Mouse (Mus musculus) hindbrain, embryonic 12.5 days (tissue): ENCODE measurements around the gene Cmip. TPM values are rescaled to one million over a fixed set of nuclear protein-coding genes. Genes with fewer than 3 reads are reported as not detected.
A peak's percentile ranks its signal among the peaks of the same experiment; 100 is the strongest.

Source experiments
- ATAC-seq: fragments of 200-750 bp; cut with Nextera tagmentation; 2 replicates; pipeline ENCODE4 v1.8.0; 2017; ENCODE audit warnings: moderate TSS enrichment; ENCODE audit not compliant: low FRiP score
- H3K27ac ChIP-seq: fragments of 300-500 bp; sonication (generic); 2 replicates; pipeline ENCODE4 v1.5.1; 2016; ENCODE audit warnings: mild to moderate bottlenecking
- H3K27me3 ChIP-seq: fragments of 300-500 bp; sonication (generic); 2 replicates; pipeline ENCODE4 v1.6.1; 2016; ENCODE audit warnings: mild to moderate bottlenecking
- H3K36me3 ChIP-seq: fragments of 300-500 bp; sonication (generic); 2 replicates; pipeline ENCODE4 v1.6.1; 2016; ENCODE audit warnings: mild to moderate bottlenecking
- H3K4me1 ChIP-seq: fragments of 300-500 bp; sonication (generic); 2 replicates; pipeline ENCODE4 v1.6.1; 2016
- H3K4me2 ChIP-seq: fragments of 300-500 bp; sonication (generic); replicated peaks from 2 replicates; pipeline ENCODE4 v1.6.1; 2016; ENCODE audit warnings: mild to moderate bottlenecking
- H3K4me3 ChIP-seq: fragments of 300-500 bp; sonication (generic); 2 replicates; pipeline ENCODE4 v1.5.1; 2016; ENCODE audit warnings: mild to moderate bottlenecking
- H3K9ac ChIP-seq: fragments of 300-500 bp; sonication (generic); 2 replicates; pipeline ENCODE4 v1.6.1; 2016; ENCODE audit warnings: mild to moderate bottlenecking, moderate library complexity
- H3K9me3 ChIP-seq: fragments of 300-500 bp; sonication (generic); replicated peaks from 2 replicates; pipeline ENCODE4 v1.6.1; 2016; ENCODE audit warnings: mild to moderate bottlenecking
- whole genome bisulfite sequencing: fragments of 180-500 bp; shearing (Covaris S2); methylation state at CpG from one replicate; pipeline ENCODE4 v1.1.7; 2016; 5-methylcytosine and 5-hydroxymethylcytosine counted together
- polyA plus RNA-seq: library from polyadenylated mRNA; unstranded; fragments of >200 nt; fragmentation: Nextera tagmentation; extraction: Ambion mirVana; gene quantifications from 2 replicates; pipeline ENCODE4 v1.2.1, GENCODE M21; 2016

Gene Cmip
- polyA plus RNA-seq, 1 experiment from 2014 or later, result 64.6 TPM

- H3K9ac ChIP-seq, result no peak overlapping the region
- peaks cover 33% of the 10 kb centered on the region for H3K4me1 ChIP-seq
- no peak overlapping the region for H3K4me2 ChIP-seq
- no peaks in the 10 kb centered on the region for H3K36me3 ChIP-seq
- WGBS, result 89% methylated on average over 10 of the region's 10 CpGs
- no peak overlapping the region for H3K27ac ChIP-seq
- ATAC-seq, result no peak
- H3K4me3 ChIP-seq, result no peak overlapping the region
- no peaks in the 10 kb centered on the region for H3K27me3 ChIP-seq
- H3K9me3 ChIP-seq, result no peaks in the 10 kb centered on the region
These were observed 106.4 kb downstream of the Cmip start for GRCm38 (mm10) chr8:117363291-117363690.

DNA sequence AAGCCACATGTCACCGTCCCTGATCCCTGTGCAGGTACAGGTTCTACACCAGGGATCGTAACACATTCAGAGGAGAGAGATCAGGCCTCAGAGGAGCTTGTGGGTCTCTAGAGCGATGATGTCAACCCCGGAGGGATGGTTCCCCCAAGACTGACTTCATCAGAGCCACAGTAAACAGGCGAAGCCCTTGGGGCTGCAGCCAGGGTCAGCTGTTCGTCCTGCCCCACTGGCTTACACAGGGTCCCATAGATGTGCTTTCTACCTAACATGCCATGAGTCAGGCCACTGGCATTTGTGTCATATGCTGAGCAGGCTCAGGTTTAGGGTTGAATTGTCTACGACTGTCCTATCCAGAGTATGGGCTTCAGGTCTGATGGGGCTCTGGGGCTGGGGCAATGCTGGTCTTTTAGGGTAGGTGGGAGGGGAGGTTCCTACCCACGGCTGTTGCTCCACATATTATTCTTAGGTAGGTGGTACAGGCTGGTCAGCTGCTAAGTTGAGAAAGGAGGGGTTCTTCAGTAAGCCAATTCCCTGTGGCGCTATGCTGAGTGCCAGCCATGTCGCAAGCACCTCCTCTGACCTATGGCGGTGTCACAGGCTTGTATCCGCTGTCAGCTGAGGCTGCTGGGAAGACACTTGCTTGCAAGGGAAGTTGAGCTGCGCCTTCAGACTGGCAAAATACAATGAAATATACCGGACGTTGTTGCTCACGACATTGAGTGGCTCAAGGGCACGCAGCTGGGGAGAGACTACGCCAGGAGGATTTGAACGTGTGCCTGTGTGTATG, 107.7 kb downstream of the Cmip start:
- Histone ChIP-seq H3K4me1 (peaks cover 33% of the 10 kb centered on the region), H3K27ac (peak overlapping the region; percentile 23; the same call in 1 of the 2 replicates), H3K4me2 (no peak overlapping the region), H3K27me3 (no peaks in the 10 kb centered on the region), H3K36me3 (no peaks in the 10 kb centered on the region), H3K9ac (no peak overlapping the region), H3K9me3 (no peaks in the 10 kb centered on the region), H3K4me3 (no peak overlapping the region)
- ATAC-seq, result peak; percentile 6; the same call in 1 of the 2 replicates
- 90% methylated on average over 19 of the region's 19 CpGs for WGBS

- H3K27me3 ChIP-seq, result no peaks in the 10 kb centered on the region
- no peak overlapping the region for H3K4me3 ChIP-seq
- ATAC-seq, result no peak
- no peak overlapping the region for H3K9ac ChIP-seq
- H3K27ac ChIP-seq, result no peak overlapping the region
- peaks cover 47% of the 10 kb centered on the region for H3K4me1 ChIP-seq
- H3K4me2 ChIP-seq, result no peak overlapping the region
- WGBS, result 59% methylated on average over 7 of the region's 7 CpGs
- no peaks in the 10 kb centered on the region for H3K36me3 ChIP-seq
- H3K9me3 ChIP-seq, result no peaks in the 10 kb centered on the region
These were observed 109.6 kb downstream of the Cmip start for GRCm38 (mm10) chr8:117366475-117366874.

GRCm38 (mm10) chr8:117367441-117367840, 110.6 kb downstream of the Cmip start:
- WGBS, result 87% methylated on average over 8 of the region's 8 CpGs
- no peak for ATAC-seq

GRCm38 (mm10) chr8:117368781-117369180, 111.9 kb downstream of the Cmip start:
- H3K4me3 ChIP-seq, result no peak overlapping the region
- H3K27ac ChIP-seq, result no peak overlapping the region
- H3K36me3 ChIP-seq, result no peaks in the 10 kb centered on the region
- H3K9me3 ChIP-seq, result no peaks in the 10 kb centered on the region
- H3K4me1 ChIP-seq, result peaks cover 44% of the 10 kb centered on the region
- H3K9ac ChIP-seq, result no peak overlapping the region
- 78% methylated on average over 8 of the region's 8 CpGs for WGBS
- no peak for ATAC-seq
- H3K4me2 ChIP-seq, result no peak overlapping the region
- H3K27me3 ChIP-seq, result no peaks in the 10 kb centered on the region

More at GRCm38 (mm10) chr8:117367441-117367840, 110.6 kb downstream of the Cmip start:
- no peaks in the 10 kb centered on the region for H3K9me3 ChIP-seq
- peaks cover 48% of the 10 kb centered on the region for H3K4me1 ChIP-seq
- H3K27me3 ChIP-seq, result no peaks in the 10 kb centered on the region
- no peak overlapping the region for H3K9ac ChIP-seq
- no peak overlapping the region for H3K4me2 ChIP-seq
- H3K27ac ChIP-seq, result no peak overlapping the region
- H3K36me3 ChIP-seq, result no peaks in the 10 kb centered on the region
- H3K4me3 ChIP-seq, result no peak overlapping the region

DNA sequence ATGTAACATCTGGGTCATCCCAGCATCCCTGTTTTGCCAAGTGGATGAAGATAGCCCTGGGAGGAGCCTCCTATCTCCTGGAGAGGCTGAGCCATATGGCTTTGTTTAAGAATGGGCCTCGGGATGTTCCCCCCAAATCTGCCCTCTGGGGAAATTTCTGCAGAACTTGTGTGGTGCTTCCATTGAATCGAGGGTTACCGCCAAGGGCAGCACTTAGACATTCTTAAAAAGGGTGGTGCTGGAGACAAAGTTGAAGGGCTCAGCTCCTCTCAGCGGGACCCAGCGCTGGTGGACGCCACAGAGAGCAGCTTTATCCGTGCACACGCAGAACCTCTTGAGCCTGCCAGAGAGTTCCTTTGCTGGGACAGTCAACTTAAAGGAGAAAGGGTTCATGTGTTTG, 113.1 kb downstream of the Cmip start:
- Histone ChIP-seq H3K4me2 (no peak overlapping the region), H3K27ac (no peak overlapping the region), H3K4me3 (no peak overlapping the region), H3K4me1 (peaks cover 37% of the 10 kb centered on the region), H3K27me3 (no peaks in the 10 kb centered on the region), H3K36me3 (no peaks in the 10 kb centered on the region), H3K9me3 (no peaks in the 10 kb centered on the region), H3K9ac (no peak overlapping the region)
- no peak for ATAC-seq
- WGBS, result 71% methylated on average over 8 of the region's 8 CpGs

DNA sequence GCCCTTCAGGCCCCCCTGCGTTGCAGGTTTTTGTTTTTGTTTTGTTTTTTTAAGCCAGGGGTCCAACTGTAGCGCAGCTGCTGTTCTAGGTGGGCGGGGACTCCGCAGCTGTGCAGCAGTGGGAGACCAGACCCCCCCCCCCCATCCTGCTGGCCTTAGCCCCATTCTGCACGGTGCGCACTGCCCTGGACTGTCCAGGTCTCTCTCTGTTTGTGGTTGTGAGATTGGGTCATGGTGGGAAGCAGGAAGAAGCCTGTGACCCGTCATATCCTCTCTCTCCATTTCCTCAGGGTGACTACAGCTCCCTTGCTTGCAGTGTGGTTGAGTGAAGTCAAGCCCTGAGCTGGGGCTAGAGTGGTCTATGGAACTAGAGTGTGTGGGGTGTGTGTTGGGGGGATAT, 114.3 kb downstream of the Cmip start:
- 49% methylated on average over 7 of the region's 7 CpGs for WGBS
- Histone ChIP-seq H3K9me3 (no peaks in the 10 kb centered on the region), H3K4me1 (peaks cover 37% of the 10 kb centered on the region), H3K36me3 (no peaks in the 10 kb centered on the region), H3K27me3 (no peaks in the 10 kb centered on the region), H3K27ac (no peak overlapping the region), H3K9ac (no peak overlapping the region), H3K4me2 (no peak overlapping the region), H3K4me3 (no peak overlapping the region)
- peak; percentile 33; the same call in 1 of the 2 replicates for ATAC-seq

- peak; percentile 9; the same call in 1 of the 2 replicates for ATAC-seq
- no peaks in the 10 kb centered on the region for H3K27me3 ChIP-seq
- H3K9me3 ChIP-seq, result no peaks in the 10 kb centered on the region
- 68% methylated on average over 12 of the region's 12 CpGs for WGBS
- H3K4me2 ChIP-seq, result no peak overlapping the region
- H3K9ac ChIP-seq, result no peak overlapping the region
- H3K27ac ChIP-seq, result peak overlapping the region; percentile 19; the same call in 1 of the 2 replicates
- no peak overlapping the region for H3K4me3 ChIP-seq
- peaks cover 35% of the 10 kb centered on the region for H3K4me1 ChIP-seq
- no peaks in the 10 kb centered on the region for H3K36me3 ChIP-seq
These were observed 115.2 kb downstream of the Cmip start for GRCm38 (mm10) chr8:117372070-117372469.

DNA sequence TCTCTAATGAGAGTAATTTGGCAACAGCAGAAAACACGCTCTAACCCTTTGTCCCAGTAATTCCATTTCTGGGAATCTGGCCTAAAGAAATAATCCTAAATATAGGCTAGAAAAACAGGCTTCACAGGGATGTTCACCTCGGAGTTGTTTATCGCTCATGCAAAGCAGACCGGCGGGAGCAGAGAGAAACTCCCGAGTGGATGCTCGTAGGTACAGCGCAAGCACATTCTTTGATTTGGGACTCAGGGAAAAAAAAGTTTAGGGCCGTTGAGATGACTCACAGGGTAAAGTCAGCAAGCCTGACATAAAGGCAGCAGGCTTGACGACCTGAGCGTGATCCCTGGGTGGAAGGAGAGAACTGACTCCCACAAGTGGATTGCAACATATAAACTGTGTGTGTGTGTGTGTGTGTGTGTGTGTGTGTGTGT, 116.2 kb downstream of the Cmip start:
- Histone ChIP-seq H3K9ac (no peak overlapping the region), H3K4me2 (no peak overlapping the region), H3K4me3 (no peak overlapping the region), H3K4me1 (peaks cover 35% of the 10 kb centered on the region), H3K36me3 (no peaks in the 10 kb centered on the region), H3K9me3 (no peaks in the 10 kb centered on the region), H3K27ac (no peak overlapping the region), H3K27me3 (no peaks in the 10 kb centered on the region)
- 89% methylated on average over 11 of the region's 11 CpGs for WGBS
- ATAC-seq, result no peak

GRCm38 (mm10) chr8:117374087-117374486, 117.2 kb downstream of the Cmip start:
- no peak for ATAC-seq
- H3K4me1 ChIP-seq, result peaks cover 44% of the 10 kb centered on the region

GRCm38 (mm10) chr8:117376997-117377396, 120.1 kb downstream of the Cmip start:
- ATAC-seq, result no peak
- Histone ChIP-seq H3K9ac (no peak overlapping the region), H3K27me3 (no peaks in the 10 kb centered on the region), H3K4me1 (peaks cover 27% of the 10 kb centered on the region), H3K4me3 (no peak overlapping the region), H3K36me3 (no peaks in the 10 kb centered on the region; the same call in 1 of the 2 replicates), H3K9me3 (no peaks in the 10 kb centered on the region), H3K4me2 (no peak overlapping the region), H3K27ac (no peak overlapping the region)
- 63% methylated on average over 16 of the region's 16 CpGs for WGBS

More at GRCm38 (mm10) chr8:117374087-117374486, 117.2 kb downstream of the Cmip start:
- Histone ChIP-seq H3K4me2 (no peak overlapping the region), H3K9ac (no peak overlapping the region), H3K4me3 (no peak overlapping the region), H3K27me3 (no peaks in the 10 kb centered on the region), H3K9me3 (no peaks in the 10 kb centered on the region), H3K27ac (no peak overlapping the region), H3K36me3 (no peaks in the 10 kb centered on the region; the same call in 1 of the 2 replicates)
- WGBS, result 87% methylated on average over 3 of the region's 3 CpGs

- WGBS, result 79% methylated on average over 7 of the region's 7 CpGs
- Histone ChIP-seq H3K4me2 (no peak overlapping the region), H3K4me3 (no peak overlapping the region), H3K36me3 (no peaks in the 10 kb centered on the region; the same call in 1 of the 2 replicates), H3K4me1 (peaks cover 19% of the 10 kb centered on the region), H3K9me3 (no peaks in the 10 kb centered on the region), H3K9ac (no peak overlapping the region), H3K27ac (0 out of 2 replicates have a peak overlapping the region, but pooled peaks have one; percentile 19), H3K27me3 (no peaks in the 10 kb centered on the region)
- peak; percentile 20; the same call in 1 of the 2 replicates for ATAC-seq
These were observed 121.8 kb downstream of the Cmip start for GRCm38 (mm10) chr8:117378625-117379024.
